Mouse (Mus musculus): Measurements from ENCODE around the gene B3gnt7. TPM values are rescaled to one million over a fixed set of nuclear protein-coding genes. Genes with fewer than 3 reads are reported as not detected.

Gene B3gnt7
- polyA plus RNA-seq, 1 experiment, result 1.3 TPM

DNA sequence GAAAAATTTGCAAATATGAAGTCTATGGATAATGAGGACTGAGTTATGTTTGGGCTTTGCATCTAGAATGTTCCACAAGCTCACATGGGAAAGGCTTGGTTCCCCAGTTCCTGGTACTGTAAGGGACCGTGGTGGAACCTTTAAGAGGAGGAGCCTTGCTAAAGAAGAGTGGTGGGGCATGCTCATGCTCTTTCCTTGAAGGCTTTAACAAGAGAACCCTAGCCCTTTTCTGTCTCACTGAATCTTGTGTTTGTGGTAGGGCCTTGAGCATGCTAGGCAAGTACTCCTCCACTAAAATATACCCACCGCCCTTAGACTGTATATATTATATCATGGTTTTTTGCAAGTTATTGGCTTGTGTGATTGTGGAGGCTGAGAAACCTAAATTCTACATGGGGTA, 39.7 kb downstream of the B3gnt7 start:
- Histone ChIP-seq H3K4me1 (ENCODE audit: control insufficient read depth, insufficient read depth, low read length) (no peaks in the 10 kb centered on the region), H3K27ac (ENCODE audit: insufficient read depth, low read length) (no peak overlapping the region), H3K4me3 (ENCODE audit: insufficient read depth, low read length) (no peak overlapping the region)
- no peak for TF ChIP-seq CTCF (IDR thresholded peaks at IDR 0.05; ENCODE audit: extremely low read depth, insufficient read depth, low read length)

DNA sequence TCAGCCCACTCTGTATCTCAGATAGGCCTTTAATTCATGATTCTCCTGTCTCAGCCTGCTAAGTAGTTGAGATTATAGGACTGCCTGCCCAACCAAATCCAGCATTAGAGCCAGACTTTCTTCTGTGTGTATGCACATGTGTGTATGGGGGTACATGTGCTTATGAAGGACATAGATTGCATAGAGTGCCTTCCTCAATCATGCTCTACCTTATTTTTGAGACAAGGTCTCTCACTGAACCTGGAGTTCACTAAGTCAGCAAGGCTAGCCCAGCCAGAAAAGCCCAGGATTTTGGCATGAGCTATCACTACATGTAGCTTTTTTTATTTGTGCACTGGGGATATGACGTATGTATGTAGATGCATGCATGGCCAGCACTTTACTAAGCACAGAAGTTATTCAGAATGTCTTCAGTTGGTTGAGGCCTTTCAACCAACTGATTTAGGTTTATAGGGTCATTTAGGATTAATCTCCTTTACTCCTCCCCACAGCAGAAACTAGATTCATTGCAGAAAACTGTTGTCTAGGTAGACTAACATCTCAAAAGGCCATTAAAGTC, 40.5 kb downstream of the B3gnt7 start:
- Histone ChIP-seq H3K4me1 (ENCODE audit: control insufficient read depth, insufficient read depth, low read length) (no peaks in the 10 kb centered on the region), H3K4me3 (ENCODE audit: insufficient read depth, low read length) (no peak overlapping the region), H3K27ac (ENCODE audit: insufficient read depth, low read length) (no peak overlapping the region)
- TF ChIP-seq CTCF (IDR thresholded peaks at IDR 0.05; ENCODE audit: extremely low read depth, insufficient read depth, low read length) (no peak), POLR2A (IDR thresholded peaks at IDR 0.05; ENCODE audit: extremely low read depth, insufficient read depth, low read length) (no peak)

DNA sequence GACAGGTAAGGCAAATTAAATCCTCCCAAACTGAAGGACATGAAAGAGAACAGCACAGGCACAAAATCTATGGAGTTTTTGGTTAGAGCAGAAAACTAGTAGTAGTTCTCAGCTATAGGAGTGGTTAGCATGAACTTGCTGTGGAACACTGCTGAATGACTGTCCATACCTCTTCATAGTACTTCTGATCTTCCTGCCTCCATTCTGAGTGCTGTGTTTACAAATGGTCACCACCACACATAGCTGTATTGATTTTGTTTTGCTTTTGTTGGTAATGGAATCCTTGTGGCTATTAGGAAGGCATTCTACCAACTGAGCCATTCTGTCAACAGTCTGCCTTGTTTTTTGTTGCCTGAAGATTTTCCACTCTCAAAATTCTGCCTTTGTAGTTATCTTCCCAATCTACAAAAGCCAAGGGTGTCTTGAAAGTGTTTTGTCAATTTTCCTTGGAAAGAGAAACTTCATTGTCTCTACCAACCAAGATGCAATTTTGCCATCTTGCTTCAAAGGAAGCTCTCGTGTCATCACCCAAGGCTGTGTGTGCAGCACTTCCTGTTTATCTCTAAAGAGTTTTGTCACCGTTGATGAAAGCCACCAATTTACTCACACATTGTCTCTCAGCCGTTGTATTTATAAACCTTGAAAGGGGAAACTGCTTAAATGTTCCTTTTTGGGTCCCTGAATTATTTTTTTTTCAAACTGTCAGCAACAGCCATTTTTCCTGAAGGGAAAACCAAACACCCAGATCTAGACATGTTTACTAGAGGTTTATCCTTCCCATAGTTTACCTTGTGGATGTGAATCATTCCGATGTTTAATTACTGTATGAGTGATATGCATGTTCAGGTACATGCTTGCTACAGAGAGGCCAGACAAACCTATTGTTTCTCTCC, 41.6 kb downstream of the B3gnt7 start:
- TF ChIP-seq POLR2A (IDR thresholded peaks at IDR 0.05; ENCODE audit: extremely low read depth, insufficient read depth, low read length) (no peak), CTCF (IDR thresholded peaks at IDR 0.05; ENCODE audit: extremely low read depth, insufficient read depth, low read length) (no peak)
- Histone ChIP-seq H3K4me1 (ENCODE audit: control insufficient read depth, insufficient read depth, low read length) (no peaks in the 10 kb centered on the region), H3K4me3 (ENCODE audit: insufficient read depth, low read length) (no peak overlapping the region), H3K27ac (ENCODE audit: insufficient read depth, low read length) (no peak overlapping the region)

DNA sequence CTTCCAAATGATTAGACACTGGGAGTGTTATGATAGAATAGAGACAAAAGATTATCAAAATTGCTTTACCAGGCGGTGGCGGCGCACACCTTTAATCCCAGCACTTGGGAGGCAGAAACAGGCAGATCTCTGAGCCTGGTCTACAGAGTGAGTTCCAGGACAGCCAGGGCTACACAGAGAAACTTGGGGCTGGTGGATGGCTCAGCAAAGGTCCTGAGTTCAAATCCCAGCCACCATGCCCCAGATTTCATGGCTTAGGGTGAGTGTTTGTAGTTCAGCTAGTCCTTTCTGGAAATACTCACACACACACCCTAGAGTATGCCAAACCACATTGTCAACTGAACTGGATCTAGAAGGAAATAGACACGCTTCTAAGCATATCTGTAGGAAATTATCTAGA, 42.4 kb downstream of the B3gnt7 start:
- no peak overlapping the region for H3K4me3 ChIP-seq (ENCODE audit: insufficient read depth, low read length)
- TF ChIP-seq CTCF (IDR thresholded peaks at IDR 0.05; ENCODE audit: extremely low read depth, insufficient read depth, low read length) (no peak), POLR2A (IDR thresholded peaks at IDR 0.05; ENCODE audit: extremely low read depth, insufficient read depth, low read length) (no peak)
- H3K27ac ChIP-seq (ENCODE audit: insufficient read depth, low read length), result no peak overlapping the region
- no peaks in the 10 kb centered on the region for H3K4me1 ChIP-seq (ENCODE audit: control insufficient read depth, insufficient read depth, low read length)

DNA sequence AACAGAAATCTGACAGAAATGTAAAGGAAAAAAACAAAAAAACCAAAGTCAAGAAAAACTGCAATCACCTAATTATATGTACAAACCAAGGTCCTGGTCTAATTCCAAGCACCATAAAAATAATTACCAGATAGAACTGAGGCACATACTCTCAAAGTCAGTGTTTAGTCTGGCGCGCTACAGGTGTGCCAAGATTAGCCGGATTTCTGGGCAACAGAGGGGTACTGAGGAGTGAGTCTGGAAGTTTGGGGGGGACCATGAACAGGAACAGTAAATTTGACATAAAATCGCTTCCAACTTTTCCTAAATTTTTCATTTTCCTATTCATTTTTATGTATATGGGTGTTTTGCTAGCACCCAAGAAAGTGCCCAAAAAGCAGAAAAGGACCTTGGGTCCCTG, 43.3 kb downstream of the B3gnt7 start:
- H3K4me3 ChIP-seq (ENCODE audit: insufficient read depth, low read length), result no peak overlapping the region
- H3K27ac ChIP-seq (ENCODE audit: insufficient read depth, low read length), result no peak overlapping the region
- H3K4me1 ChIP-seq (ENCODE audit: control insufficient read depth, insufficient read depth, low read length), result no peaks in the 10 kb centered on the region
- TF ChIP-seq POLR2A (IDR thresholded peaks at IDR 0.05; ENCODE audit: extremely low read depth, insufficient read depth, low read length), result no peak
- no peak for TF ChIP-seq CTCF (IDR thresholded peaks at IDR 0.05; ENCODE audit: extremely low read depth, insufficient read depth, low read length)

DNA sequence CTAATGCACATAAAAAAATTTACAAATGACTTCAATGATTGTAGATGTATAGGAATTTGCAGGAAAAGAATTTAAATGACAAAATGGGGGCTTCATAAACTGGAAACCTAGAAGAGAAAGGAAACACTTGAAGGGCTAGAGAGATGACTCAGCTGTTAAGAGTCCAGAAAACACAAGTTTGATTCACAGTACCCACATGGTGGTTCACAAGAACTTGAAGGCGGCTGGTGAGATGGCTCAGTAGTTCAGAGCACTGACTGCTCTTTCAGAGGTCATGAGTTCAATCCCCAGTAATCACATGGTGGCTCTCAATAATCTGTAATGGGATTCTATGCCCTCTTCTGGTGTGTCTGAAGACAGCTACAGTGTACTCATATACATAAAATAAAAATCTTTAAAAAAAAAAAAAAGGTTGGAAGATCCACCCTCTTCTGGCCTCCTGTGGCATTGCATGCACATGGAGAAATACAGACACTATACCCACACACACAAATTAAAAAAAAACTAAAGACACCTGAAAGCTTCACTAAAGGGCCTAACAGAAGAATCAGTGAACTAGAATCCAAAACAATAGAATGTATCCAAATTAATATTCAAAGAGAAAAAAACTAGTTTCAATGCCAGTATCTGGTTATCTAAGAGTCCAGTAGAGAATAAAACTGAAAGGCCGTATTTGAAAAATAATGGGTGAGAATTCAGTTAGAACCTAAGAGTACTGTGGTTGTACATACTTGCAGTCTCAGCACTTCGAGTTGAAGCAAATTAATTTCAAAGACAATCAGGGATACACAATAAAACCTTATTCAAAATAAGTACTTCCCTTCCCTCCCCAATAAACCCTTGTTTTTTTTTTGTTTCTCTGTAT, 44.5 kb downstream of the B3gnt7 start:
- TF ChIP-seq POLR2A (IDR thresholded peaks at IDR 0.05; ENCODE audit: extremely low read depth, insufficient read depth, low read length), result no peak
- TF ChIP-seq CTCF (IDR thresholded peaks at IDR 0.05; ENCODE audit: extremely low read depth, insufficient read depth, low read length), result no peak

DNA sequence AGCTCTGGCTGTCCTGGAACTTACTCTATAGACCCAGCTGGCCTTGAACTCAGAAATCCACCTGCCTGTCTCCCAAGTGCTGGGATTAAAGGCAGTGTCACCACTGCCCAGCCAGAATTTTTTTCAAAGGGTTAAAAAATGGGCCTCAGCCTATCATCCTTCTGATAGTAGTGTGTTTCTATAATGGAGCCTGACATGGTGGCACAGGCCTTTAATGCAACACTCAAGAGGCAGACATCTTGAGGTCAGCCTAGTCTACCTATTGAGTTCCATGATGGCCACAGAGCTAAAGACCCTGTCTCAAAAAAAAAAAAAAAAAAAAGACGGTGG, 45.0 kb downstream of the B3gnt7 start:
- TF ChIP-seq CTCF (IDR thresholded peaks at IDR 0.05; ENCODE audit: extremely low read depth, insufficient read depth, low read length) (no peak), POLR2A (IDR thresholded peaks at IDR 0.05; ENCODE audit: extremely low read depth, insufficient read depth, low read length) (no peak)

More for the DNA sequence above, 44.5 kb downstream of the B3gnt7 start:
- H3K4me3 ChIP-seq (ENCODE audit: insufficient read depth, low read length), result no peak overlapping the region
- no peak overlapping the region for H3K27ac ChIP-seq (ENCODE audit: insufficient read depth, low read length)
- no peaks in the 10 kb centered on the region for H3K4me1 ChIP-seq (ENCODE audit: control insufficient read depth, insufficient read depth, low read length)

DNA sequence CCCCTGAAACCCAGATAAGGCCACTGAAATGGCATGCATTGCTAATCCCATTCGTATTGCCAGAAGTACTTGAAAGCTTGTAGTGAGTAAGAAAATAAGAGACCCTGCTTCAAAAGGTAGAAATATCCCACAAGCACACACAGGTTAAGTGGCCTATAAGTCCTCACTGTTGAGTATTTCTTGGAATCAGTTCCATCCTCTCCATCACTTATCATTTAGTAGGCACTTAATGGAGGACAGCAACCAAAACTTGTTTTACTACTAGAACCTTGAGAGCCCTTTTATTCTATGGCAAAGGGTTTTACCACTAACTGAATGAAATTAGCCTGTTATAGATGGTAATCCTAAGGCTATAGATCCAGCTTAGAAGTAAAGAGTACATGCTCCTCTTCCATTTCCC, 45.5 kb downstream of the B3gnt7 start:
- H3K4me1 ChIP-seq (ENCODE audit: control insufficient read depth, insufficient read depth, low read length), result no peaks in the 10 kb centered on the region
- no peak overlapping the region for H3K27ac ChIP-seq (ENCODE audit: insufficient read depth, low read length)
- no peak overlapping the region for H3K4me3 ChIP-seq (ENCODE audit: insufficient read depth, low read length)
- TF ChIP-seq POLR2A (IDR thresholded peaks at IDR 0.05; ENCODE audit: extremely low read depth, insufficient read depth, low read length) (no peak), CTCF (IDR thresholded peaks at IDR 0.05; ENCODE audit: extremely low read depth, insufficient read depth, low read length) (no peak)

More for the DNA sequence above, 45.0 kb downstream of the B3gnt7 start:
- Histone ChIP-seq H3K4me3 (ENCODE audit: insufficient read depth, low read length) (no peak overlapping the region), H3K4me1 (ENCODE audit: control insufficient read depth, insufficient read depth, low read length) (no peaks in the 10 kb centered on the region), H3K27ac (ENCODE audit: insufficient read depth, low read length) (no peak overlapping the region)

DNA sequence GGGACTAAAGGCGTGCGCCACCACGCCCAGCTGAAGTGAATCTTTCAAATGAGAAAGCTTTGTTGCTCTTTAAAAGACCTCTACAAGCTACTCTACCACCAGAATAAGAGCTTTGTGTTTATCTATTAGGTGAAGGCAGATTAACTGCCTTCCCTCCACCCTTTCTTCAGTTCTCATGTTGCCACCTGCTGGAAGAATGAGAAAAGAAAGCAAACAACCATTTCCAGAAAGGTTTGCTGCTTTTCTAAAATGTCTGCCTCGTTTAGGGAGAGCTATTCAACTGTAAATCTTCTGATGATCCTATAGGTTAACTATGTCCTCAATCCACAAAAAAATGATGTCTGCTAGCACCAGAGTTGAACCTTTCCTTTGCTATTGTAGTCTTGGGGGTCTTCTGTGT, 46.2 kb downstream of the B3gnt7 start:
- Histone ChIP-seq H3K27ac (ENCODE audit: insufficient read depth, low read length) (no peak overlapping the region), H3K4me1 (ENCODE audit: control insufficient read depth, insufficient read depth, low read length) (no peaks in the 10 kb centered on the region), H3K4me3 (ENCODE audit: insufficient read depth, low read length) (no peak overlapping the region)
- TF ChIP-seq POLR2A (IDR thresholded peaks at IDR 0.05; ENCODE audit: extremely low read depth, insufficient read depth, low read length) (no peak), CTCF (IDR thresholded peaks at IDR 0.05; ENCODE audit: extremely low read depth, insufficient read depth, low read length) (no peak)
